Mouse (Mus musculus) lung, postnatal 0 days (tissue): ENCODE data around the gene Eef1akmt4.

Experiments
- CTCF ChIP-seq: IDR thresholded peaks from 2 replicates; pipeline ENCODE4 v1.5.1; 2016; ENCODE audit warnings: antibody characterized with exemption, mild to moderate bottlenecking
- EP300 ChIP-seq: IDR thresholded peaks from 2 replicates; pipeline ENCODE4 v1.6.1; 2016; ENCODE audit warnings: antibody characterized with exemption, mild to moderate bottlenecking, control low read depth

GRCm38 (mm10) chr16:20610501-20611356, 664 bp upstream of the Eef1akmt4 start:
- TF ChIP-seq CTCF, result no peak
- TF ChIP-seq EP300, result no peak
